Mouse (Mus musculus) heart, postnatal 0 days (tissue): ENCODE data around the gene Cyth1. TPM values are rescaled to one million over a fixed set of nuclear protein-coding genes. Genes with fewer than 3 reads are reported as not detected.

Experiments
- ATAC-seq: fragments of 200-750 bp; cut with Nextera tagmentation; 2 replicates; pipeline ENCODE4 v1.8.0; 2017; ENCODE audit warnings: low read depth, moderate number of reproducible peaks, moderate library complexity; ENCODE audit not compliant: insufficient read depth
- DNase-seq: peaks from one replicate; pipeline ENCODE4 v3.0.0-alpha.2; 2016; ENCODE audit warnings: low spot score
- H3K27ac ChIP-seq: fragments of 300-500 bp; sonication (generic); 2 replicates; pipeline ENCODE4 v1.5.1; 2014; ENCODE audit warnings: low read depth, mild to moderate bottlenecking
- H3K27me3 ChIP-seq: fragments of 300-500 bp; sonication (generic); 2 replicates; pipeline ENCODE4 v1.6.1; 2014; ENCODE audit warnings: low read length, mixed read lengths; ENCODE audit not compliant: control insufficient read depth, insufficient read depth
- H3K36me3 ChIP-seq: fragments of 300-500 bp; sonication (generic); replicated peaks from 2 replicates; pipeline ENCODE4 v1.6.1; 2014; ENCODE audit warnings: low read length, mixed read lengths; ENCODE audit not compliant: control insufficient read depth, insufficient read depth
- H3K4me1 ChIP-seq: fragments of 300-500 bp; sonication (generic); 2 replicates; pipeline ENCODE4 v1.6.1; 2014; ENCODE audit warnings: antibody characterized with exemption; ENCODE audit not compliant: control insufficient read depth, insufficient read depth
- H3K4me2 ChIP-seq: fragments of 300-500 bp; sonication (generic); 2 replicates; pipeline ENCODE4 v1.6.1; 2014; ENCODE audit warnings: low read depth, mild to moderate bottlenecking, low read length, moderate library complexity
- H3K4me3 ChIP-seq: fragments of 300-500 bp; sonication (generic); 2 replicates; pipeline ENCODE4 v1.5.1; 2014; ENCODE audit warnings: low read depth, low read length
- H3K9ac ChIP-seq: fragments of 300-500 bp; sonication (generic); replicated peaks from 2 replicates; pipeline ENCODE4 v1.6.1; 2014; ENCODE audit warnings: low read depth, low read length, mixed read lengths
- H3K9me3 ChIP-seq: fragments of 300-500 bp; sonication (generic); replicated peaks from 2 replicates; pipeline ENCODE4 v1.6.1; 2016; ENCODE audit warnings: low read length; ENCODE audit not compliant: control insufficient read depth
- CTCF ChIP-seq: IDR thresholded peaks from 2 replicates; pipeline ENCODE4 v1.5.1; 2016; ENCODE audit warnings: antibody characterized with exemption, control low read depth, low read depth
- EP300 ChIP-seq: IDR thresholded peaks from 2 replicates; pipeline ENCODE4 v1.6.1; 2016; ENCODE audit warnings: antibody characterized with exemption, low read depth
- WGBS: fragments of 180-500 bp; shearing (Covaris S2); extraction: QIAGEN DNeasy Blood & Tissue Kit; methylation state at CpG from one replicate; pipeline ENCODE4 v1.1.7; 2014; 5-methylcytosine and 5-hydroxymethylcytosine counted together
- polyA plus RNA-seq: library from polyadenylated mRNA; unstranded; fragments of >200 nt; fragmentation: Nextera tagmentation; extraction: Ambion mirVana; gene quantifications from 2 replicates; pipeline ENCODE4 v1.2.1, GENCODE M21; 2015
- total RNA-seq: library from RNA; depleted of rRNA; stranded (reverse); fragments of >200 nt; gene quantifications from 2 replicates; pipeline ENCODE4 v1.2.3, GENCODE M21; 2014; ENCODE audit warnings: low replicate concordance

Gene Cyth1
- total and polyA plus RNA-seq, 2 experiments from 2014 or later: 21.4 to 50.1 TPM

DNA sequence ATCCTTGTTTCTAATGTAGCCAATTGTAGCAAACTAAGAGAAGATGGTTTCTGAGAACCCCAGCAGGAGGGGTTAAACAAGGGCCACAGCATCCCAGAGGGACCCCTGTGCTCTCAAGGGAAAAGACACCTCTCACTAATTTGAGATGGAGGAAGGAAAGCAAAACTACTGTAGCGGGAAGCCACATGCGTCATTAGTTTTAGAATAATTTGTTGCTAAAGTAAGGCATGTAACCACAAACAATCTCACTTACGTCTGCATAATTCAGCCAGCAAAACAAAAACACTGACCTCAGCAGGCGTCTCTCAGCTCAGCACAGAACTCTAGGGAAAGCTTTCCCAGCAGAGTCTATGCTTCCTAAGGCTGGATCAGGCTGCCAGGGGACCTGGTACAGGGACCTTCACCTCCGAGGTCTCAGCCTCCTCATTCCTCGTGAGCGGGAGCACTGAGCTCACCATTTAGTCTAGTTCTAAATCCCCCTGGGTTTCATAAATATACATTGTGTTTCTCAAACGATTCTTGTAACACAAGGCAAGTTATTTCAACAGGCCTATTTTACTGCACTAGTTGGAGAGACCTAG is 91.8 kb downstream of the Cyth1 start:
- Histone ChIP-seq H3K27me3 (no peaks in the 10 kb centered on the region), H3K9ac (no peak overlapping the region), H3K36me3 (no peaks in the 10 kb centered on the region), H3K4me3 (no peak overlapping the region), H3K9me3 (0 out of 2 replicates have a peak, but pooled peaks cover 4% of the 10 kb centered on the region), H3K4me1 (peaks cover 23% of the 10 kb centered on the region), H3K4me2 (no peak overlapping the region), H3K27ac (no peak overlapping the region)
- WGBS: 82% methylated on average over 8 of the region's 8 CpGs
- ATAC-seq (no peak), DNase-seq (no peak)
- TF ChIP-seq CTCF (no peak), EP300 (no peak)

DNA sequence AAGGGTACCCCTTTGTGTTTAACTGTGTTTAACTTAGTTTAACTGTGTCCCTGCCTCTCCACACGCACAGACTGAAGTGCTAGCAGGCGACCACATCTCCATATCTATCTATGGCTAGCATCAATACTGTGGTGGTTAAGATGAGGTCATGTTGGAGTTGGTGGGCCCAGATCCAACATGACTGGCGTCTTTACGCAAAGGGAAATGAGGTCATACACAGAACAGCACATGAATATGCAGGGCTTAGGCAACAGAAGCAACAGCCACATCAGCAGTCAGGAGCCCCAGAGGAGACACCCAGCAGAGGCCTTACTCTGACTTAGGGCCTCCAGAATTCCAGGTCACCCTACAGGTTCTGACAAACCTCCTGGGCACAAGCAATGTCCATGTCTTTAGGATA is 95.4 kb downstream of the Cyth1 start:
- Histone ChIP-seq H3K4me3 (no peak overlapping the region), H3K27ac (peak overlapping the region; percentile 40), H3K9me3 (0 out of 2 replicates have a peak, but pooled peaks cover 4% of the 10 kb centered on the region), H3K27me3 (no peaks in the 10 kb centered on the region), H3K9ac (no peak overlapping the region), H3K36me3 (no peaks in the 10 kb centered on the region), H3K4me2 (no peak overlapping the region), H3K4me1 (peaks cover 31% of the 10 kb centered on the region)
- DNase-seq (peak; percentile 48), ATAC-seq (peak; percentile 54; the same call in 1 of the 2 replicates)
- TF ChIP-seq CTCF: no peak
- no peak for TF ChIP-seq EP300
- WGBS: 37% methylated on average over 4 of the region's 4 CpGs

DNA sequence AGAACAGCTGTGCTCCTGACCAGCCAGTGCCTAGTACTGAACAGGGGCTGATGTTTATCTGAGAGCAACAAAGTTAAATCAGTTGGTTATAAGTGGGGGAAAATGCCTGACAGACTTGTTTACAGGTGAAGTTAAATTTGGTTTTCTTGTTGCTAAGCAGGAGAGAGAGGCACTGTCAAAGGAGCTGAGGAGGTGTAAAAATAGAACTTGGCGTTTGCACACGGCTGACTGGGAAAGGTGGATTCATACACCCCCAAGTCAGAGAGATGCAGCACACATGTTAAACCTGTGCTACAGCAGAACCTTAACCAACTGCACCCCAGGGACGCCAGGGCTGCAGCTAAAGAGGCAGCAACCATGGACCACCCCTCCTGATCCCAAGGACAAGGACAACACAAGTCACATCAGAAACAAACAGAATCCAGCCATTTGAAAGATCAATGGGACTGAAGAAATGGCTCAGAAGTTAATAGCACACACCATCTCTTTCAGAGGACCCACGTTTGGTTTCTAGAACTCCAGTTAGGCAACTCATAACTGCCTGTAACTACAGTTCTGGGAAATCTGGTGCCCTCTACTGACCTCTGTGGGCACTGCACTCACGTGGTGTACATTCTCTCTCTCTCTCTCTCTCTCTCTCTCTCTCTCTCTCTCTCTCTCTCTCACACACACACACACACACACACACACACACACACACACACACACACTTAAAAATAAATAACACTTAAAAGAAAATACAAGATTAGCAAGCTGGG is 96.8 kb downstream of the Cyth1 start:
- 63% methylated on average over 5 of the region's 5 CpGs for WGBS
- Histone ChIP-seq H3K9ac (no peak overlapping the region), H3K4me3 (no peak overlapping the region), H3K4me2 (no peak overlapping the region), H3K27me3 (no peaks in the 10 kb centered on the region), H3K27ac (peak overlapping the region; percentile 49), H3K4me1 (peaks cover 31% of the 10 kb centered on the region), H3K9me3 (0 out of 2 replicates have a peak, but pooled peaks cover 4% of the 10 kb centered on the region), H3K36me3 (no peaks in the 10 kb centered on the region)
- TF ChIP-seq EP300 (no peak), CTCF (peak; percentile 15; the same call in 1 of the 2 replicates)
- DNase-seq (no peak), ATAC-seq (0 out of 2 replicates have a peak, but pooled peaks have one; percentile 7)

DNA sequence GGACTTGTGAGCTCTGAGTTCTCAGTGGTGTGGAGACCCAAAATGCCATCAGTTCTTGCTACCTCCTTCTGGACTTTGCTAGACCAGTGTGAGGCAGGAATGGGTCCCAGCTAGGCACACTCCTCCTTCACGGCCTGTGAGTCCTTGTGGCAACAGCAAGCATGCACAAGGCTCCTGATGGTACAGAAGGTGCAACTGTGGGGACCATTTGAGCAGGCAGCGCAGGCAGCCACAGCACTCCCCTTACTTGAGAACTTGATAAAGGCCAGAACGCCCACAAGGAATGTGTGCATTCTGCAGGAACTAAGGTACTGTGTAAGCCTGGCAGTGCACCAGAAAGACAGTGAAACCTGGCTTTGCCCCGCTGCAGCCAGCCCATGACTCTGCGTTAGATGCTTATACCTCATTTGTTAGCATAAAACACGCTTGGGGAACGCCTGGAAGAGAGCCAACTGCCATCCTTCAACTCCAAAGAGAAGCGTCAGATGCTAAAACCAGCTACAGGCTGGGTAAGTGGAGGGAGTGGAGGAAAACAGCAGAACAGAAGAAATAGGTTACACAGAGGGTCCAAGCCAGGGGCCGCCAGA is 98.2 kb downstream of the Cyth1 start:
- WGBS: 32% methylated on average over 9 of the region's 9 CpGs
- Histone ChIP-seq H3K4me1 (peaks cover 31% of the 10 kb centered on the region), H3K9me3 (no peaks in the 10 kb centered on the region), H3K4me2 (no peak overlapping the region), H3K36me3 (no peaks in the 10 kb centered on the region), H3K4me3 (no peak overlapping the region), H3K9ac (no peak overlapping the region), H3K27ac (peak overlapping the region; percentile 49), H3K27me3 (no peaks in the 10 kb centered on the region)
- DNase-seq: peak; percentile 50
- TF ChIP-seq EP300: no peak
- no peak for TF ChIP-seq CTCF
- no peak for ATAC-seq

DNA sequence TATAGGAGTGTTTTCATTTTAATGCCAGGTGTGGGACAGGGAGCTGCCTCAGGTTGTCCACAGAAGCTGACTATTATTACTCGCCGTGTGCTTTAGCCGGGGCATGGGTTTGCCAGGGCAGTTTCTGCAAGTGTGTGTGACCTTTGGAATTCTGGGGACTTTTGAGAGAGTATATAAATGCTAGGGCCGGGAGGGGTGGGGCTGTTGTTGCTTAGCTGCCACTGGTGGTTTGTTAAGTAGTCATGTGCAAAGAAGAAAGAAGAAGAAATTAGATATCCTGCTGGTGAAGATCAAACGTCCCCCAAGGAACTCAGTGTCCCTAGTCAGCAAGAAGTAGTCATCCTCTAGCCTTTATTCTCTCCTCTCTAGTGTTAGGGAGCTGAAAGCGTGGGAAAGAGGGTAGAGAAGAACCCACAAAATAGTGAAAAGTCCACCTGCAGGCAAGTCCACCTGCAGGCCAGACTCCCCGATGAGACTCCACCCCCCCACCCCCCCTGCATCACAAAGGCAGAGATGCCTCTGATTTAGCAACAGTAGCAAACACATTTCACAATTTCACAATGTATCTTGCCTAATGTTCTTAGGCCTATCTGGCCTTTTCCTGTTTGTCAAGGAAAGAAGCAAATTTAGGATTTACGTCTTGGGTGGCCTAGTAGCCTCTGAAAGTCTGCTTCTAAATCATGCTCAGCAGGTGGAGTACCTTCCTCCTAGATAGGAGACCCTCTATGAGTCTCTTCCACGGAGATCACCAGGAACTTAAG is 100.3 kb downstream of the Cyth1 start:
- no peak overlapping the region for H3K4me3 ChIP-seq
- 64% methylated on average over 9 of the region's 9 CpGs for WGBS
- H3K9me3 ChIP-seq: no peaks in the 10 kb centered on the region
- no peak overlapping the region for H3K27ac ChIP-seq
- ATAC-seq (no peak), DNase-seq (no peak)
- H3K4me2 ChIP-seq: no peak overlapping the region
- H3K27me3 ChIP-seq: no peaks in the 10 kb centered on the region
- no peak overlapping the region for H3K9ac ChIP-seq
- no peaks in the 10 kb centered on the region for H3K36me3 ChIP-seq
- H3K4me1 ChIP-seq: peaks cover 23% of the 10 kb centered on the region
- TF ChIP-seq EP300: no peak
- TF ChIP-seq CTCF: no peak
